Mouse (Mus musculus) forebrain, embryonic 11.5 days (tissue): ENCODE results near the gene Cx3cl1. TPM values are rescaled to one million over a fixed set of nuclear protein-coding genes. Genes with fewer than 3 reads are reported as not detected.

ENCODE experiments used
- ATAC-seq: fragments of 200-750 bp; cut with Nextera tagmentation; replicated peaks from 2 replicates; pipeline ENCODE4 v1.8.0; 2017; ENCODE audit warnings: moderate TSS enrichment; ENCODE audit not compliant: low FRiP score
- DNase-seq: peaks from one replicate; pipeline ENCODE4 v3.0.0-alpha.2; 2017; ENCODE audit warnings: low spot score
- H3K27ac ChIP-seq: fragments of 300-500 bp; sonication (generic); 2 replicates; pipeline ENCODE4 v1.5.1; 2014; ENCODE audit warnings: low read depth, low read length
- H3K27me3 ChIP-seq: fragments of 300-500 bp; sonication (generic); 2 replicates; pipeline ENCODE4 v1.6.1; 2014; ENCODE audit warnings: mild to moderate bottlenecking, low read length, mixed read lengths; ENCODE audit not compliant: control insufficient read depth, insufficient read depth
- H3K36me3 ChIP-seq: fragments of 300-500 bp; sonication (generic); 2 replicates; pipeline ENCODE4 v1.6.1; 2014; ENCODE audit warnings: mild to moderate bottlenecking, low read length, moderate library complexity, mixed read lengths; ENCODE audit not compliant: control insufficient read depth, insufficient read depth
- H3K4me1 ChIP-seq: fragments of 300-500 bp; sonication (generic); replicated peaks from 2 replicates; pipeline ENCODE4 v1.6.1; 2014; ENCODE audit warnings: low read length, mixed read lengths; ENCODE audit not compliant: control insufficient read depth, insufficient read depth
- H3K4me2 ChIP-seq: fragments of 300-500 bp; sonication (generic); 2 replicates; pipeline ENCODE4 v1.6.1; 2014; ENCODE audit warnings: low read depth, mild to moderate bottlenecking, low read length, moderate library complexity, mixed read lengths; ENCODE audit not compliant: severe bottlenecking
- H3K4me3 ChIP-seq: fragments of 300-500 bp; sonication (generic); 2 replicates; pipeline ENCODE4 v1.5.1; 2014; ENCODE audit warnings: low read depth, low read length
- H3K9ac ChIP-seq: fragments of 300-500 bp; sonication (generic); 2 replicates; pipeline ENCODE4 v1.6.1; 2014; ENCODE audit warnings: low read length
- H3K9me3 ChIP-seq: fragments of 300-500 bp; sonication (generic); 2 replicates; pipeline ENCODE4 v1.6.1; 2016; ENCODE audit warnings: low read length, mixed read lengths; ENCODE audit not compliant: control insufficient read depth
- WGBS: fragments of 180-500 bp; shearing (Covaris S2); extraction: QIAGEN DNeasy Blood & Tissue Kit; methylation state at CpG from one replicate; pipeline ENCODE4 v1.1.7; 2014; 5-methylcytosine and 5-hydroxymethylcytosine counted together
- polyA plus RNA-seq: library from polyadenylated mRNA; unstranded; fragments of >200 nt; fragmentation: Nextera tagmentation; extraction: Ambion mirVana; gene quantifications from 2 replicates; pipeline ENCODE4 v1.2.1, GENCODE M21; 2014

Gene Cx3cl1
- polyA plus RNA-seq, 1 experiment from 2014 or later: 9.4 TPM

DNA sequence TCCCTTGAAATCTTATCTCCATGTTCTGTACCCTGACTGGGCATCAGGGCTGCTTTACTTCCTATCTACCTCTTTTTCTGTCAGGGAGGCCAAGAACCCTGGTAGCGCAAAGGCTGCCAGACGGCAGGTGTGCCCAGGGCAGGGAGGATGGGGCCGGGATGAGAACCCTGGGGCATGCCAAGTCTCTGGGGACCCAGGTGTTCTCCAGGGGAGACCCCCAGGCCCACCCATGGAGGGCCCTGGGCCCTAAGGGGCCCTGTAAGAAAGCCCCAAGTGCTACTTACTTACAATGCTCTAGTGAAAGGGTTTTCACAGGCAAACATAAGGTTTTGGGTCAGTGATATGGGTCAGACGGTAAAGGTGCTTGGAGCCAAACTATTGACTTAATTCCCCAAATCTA lies 30.1 kb upstream of the Cx3cl1 start:
- no peak overlapping the region for H3K4me3 ChIP-seq
- no peak overlapping the region for H3K27ac ChIP-seq
- H3K9me3 ChIP-seq: no peaks in the 10 kb centered on the region
- no peaks in the 10 kb centered on the region for H3K27me3 ChIP-seq
- no peaks in the 10 kb centered on the region for H3K4me1 ChIP-seq
- no peak overlapping the region for H3K4me2 ChIP-seq
- H3K36me3 ChIP-seq: no peaks in the 10 kb centered on the region
- no peak overlapping the region for H3K9ac ChIP-seq
- DNase-seq: no peak
- no peak for ATAC-seq
- 93% methylated on average over 4 of the region's 4 CpGs for WGBS

DNA sequence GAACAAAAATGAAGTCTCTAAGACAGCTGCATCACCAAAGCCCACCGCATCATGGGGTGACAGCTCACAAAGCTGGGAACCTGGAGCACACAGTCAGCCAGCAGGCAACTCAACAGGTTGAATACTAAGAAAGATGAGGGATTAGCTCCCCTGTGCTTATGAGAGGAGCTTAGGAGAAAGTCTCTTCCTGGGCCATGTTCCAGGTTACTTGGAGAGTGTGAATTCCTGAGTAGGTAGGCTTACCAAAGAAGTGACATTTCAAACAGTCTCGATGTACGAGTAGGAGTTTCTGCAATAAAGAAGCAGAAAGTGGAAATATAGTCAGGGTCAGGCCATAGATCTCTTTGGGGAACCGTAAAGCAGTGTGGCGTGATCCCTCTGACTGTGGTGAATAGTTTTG lies 27.3 kb upstream of the Cx3cl1 start:
- Histone ChIP-seq H3K4me3 (no peak overlapping the region), H3K4me2 (no peak overlapping the region), H3K27ac (no peak overlapping the region), H3K9ac (no peak overlapping the region), H3K9me3 (no peaks in the 10 kb centered on the region), H3K27me3 (no peaks in the 10 kb centered on the region), H3K36me3 (no peaks in the 10 kb centered on the region), H3K4me1 (no peaks in the 10 kb centered on the region)
- ATAC-seq (no peak), DNase-seq (no peak)
- 93% methylated on average over 5 of the region's 5 CpGs for WGBS

DNA sequence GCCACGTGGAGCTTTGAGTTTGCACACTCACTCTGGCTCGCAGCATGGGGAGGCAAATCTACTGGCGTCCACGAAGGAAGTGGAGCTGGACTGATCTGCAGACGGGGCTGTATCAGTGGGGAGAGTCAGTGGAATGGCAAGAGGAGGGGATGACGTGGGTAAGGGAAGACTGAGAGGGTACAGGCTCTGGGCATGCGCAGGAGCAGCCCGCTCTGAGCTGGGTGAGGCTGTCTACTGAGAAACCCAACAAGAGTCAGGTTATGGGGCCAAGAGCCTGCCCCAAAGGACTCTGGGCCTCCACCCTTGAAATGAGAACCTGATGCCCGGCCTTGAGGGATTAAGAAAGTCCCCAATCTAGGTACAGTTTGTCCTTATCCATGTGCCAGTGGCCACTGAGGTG lies 26.8 kb upstream of the Cx3cl1 start:
- Histone ChIP-seq H3K4me1 (no peaks in the 10 kb centered on the region), H3K4me2 (no peak overlapping the region), H3K4me3 (no peak overlapping the region), H3K9me3 (no peaks in the 10 kb centered on the region), H3K36me3 (no peaks in the 10 kb centered on the region), H3K27me3 (no peaks in the 10 kb centered on the region), H3K9ac (no peak overlapping the region), H3K27ac (no peak overlapping the region)
- DNase-seq (no peak), ATAC-seq (no peak)
- WGBS: 84% methylated on average over 9 of the region's 9 CpGs

DNA sequence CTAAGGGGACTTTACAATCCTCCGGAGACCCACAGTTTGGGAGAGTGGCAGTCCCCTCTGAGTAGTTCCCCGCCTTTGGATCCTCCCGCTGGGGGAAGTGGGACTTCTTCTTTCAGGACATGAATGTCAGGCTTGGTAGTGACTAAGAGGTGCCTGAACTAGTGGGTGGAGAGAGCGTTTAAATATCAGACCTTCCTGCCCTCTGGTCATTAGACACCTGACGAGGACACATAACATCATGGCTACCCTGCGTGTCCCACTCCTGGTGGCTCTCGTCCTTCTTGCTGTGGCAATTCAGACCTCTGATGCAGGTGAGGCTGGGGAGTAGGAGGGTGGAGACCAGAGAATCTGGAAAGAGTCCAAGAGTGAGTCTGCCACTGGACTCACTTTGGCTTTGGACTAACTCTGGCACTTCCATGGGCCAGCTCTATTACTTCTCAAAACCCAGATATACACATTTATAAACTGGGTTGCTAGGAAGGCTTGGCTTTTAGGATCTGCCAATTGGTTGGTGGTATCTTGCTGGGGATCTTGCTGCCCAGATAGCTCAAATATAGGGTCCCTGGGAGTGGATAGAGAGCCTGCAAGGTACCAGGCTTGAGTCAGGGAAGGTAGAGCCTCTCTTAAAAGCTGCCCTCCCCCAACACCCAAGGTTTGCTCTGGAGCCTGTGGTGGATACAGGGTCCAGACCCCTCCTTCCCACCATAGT lies 26.2 kb upstream of the Cx3cl1 start, which contains the start of gene Ccl22:
TSS of gene Ccl22 (plus strand) at position 115 of the 709 bp plus-strand sequence.
- H3K4me2 ChIP-seq: no peak within 1 kb of the TSS

DNA sequence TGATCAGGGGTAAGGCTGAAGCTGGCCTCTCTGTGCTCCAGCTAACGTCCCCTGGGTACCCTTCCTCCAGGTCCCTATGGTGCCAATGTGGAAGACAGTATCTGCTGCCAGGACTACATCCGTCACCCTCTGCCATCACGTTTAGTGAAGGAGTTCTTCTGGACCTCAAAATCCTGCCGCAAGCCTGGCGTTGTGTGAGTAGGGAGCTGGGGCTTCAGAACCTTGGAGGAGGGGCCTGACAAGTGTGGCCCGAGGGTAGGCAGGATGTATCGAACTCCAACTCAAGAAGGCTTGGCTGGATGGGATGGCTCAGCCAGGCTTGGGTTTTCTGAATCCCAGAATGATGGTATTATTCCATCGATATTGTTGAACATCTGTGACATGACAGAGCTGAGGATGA lies 25.0 kb upstream of the Cx3cl1 start:
- no peak overlapping the region for H3K27ac ChIP-seq
- DNase-seq: no peak

More for the DNA sequence above, 26.2 kb upstream of the Cx3cl1 start, which contains the start of gene Ccl22:
- Histone ChIP-seq H3K36me3 (no peaks in the 10 kb centered on the region), H3K9me3 (no peaks in the 10 kb centered on the region), H3K4me1 (no peaks in the 10 kb centered on the region), H3K4me3 (no peak within 1 kb of the TSS), H3K27ac (no peak within 1 kb of the TSS), H3K27me3 (no peaks in the 10 kb centered on the region), H3K9ac (no peak within 1 kb of the TSS)
- DNase-seq (no peak), ATAC-seq (no peak)
- WGBS: 92% methylated on average over 7 of the region's 7 CpGs

DNA sequence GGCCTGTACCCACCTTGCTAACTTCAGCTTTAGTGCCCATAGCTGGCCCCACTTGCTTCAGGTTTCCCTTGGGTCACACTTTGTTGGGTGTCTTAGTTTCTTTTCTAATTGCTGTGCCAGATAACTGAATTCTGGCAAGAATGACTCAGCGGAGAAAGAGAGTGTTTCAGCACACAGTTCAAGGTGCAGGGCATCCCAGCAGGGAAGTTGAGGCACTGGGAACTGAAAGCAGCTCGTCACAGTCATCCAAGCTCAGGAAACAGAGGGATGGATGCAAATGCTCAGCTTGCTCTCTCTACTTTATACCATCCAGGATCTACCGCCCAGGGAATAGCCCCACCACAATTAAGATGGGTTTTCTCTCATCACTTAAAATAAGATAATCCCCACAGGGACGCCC lies 23.4 kb upstream of the Cx3cl1 start:
- ATAC-seq (no peak), DNase-seq (no peak)
- Histone ChIP-seq H3K4me1 (no peaks in the 10 kb centered on the region), H3K27ac (no peak overlapping the region), H3K36me3 (no peaks in the 10 kb centered on the region), H3K9ac (no peak overlapping the region), H3K4me3 (no peak overlapping the region), H3K4me2 (no peak overlapping the region), H3K9me3 (no peaks in the 10 kb centered on the region), H3K27me3 (no peaks in the 10 kb centered on the region)
- 75% methylated on average over 4 of the region's 4 CpGs for WGBS

More for the DNA sequence above, 25.0 kb upstream of the Cx3cl1 start:
- ATAC-seq: no peak
- WGBS: 86% methylated on average over 8 of the region's 8 CpGs
- H3K9ac ChIP-seq: no peak overlapping the region
- H3K9me3 ChIP-seq: no peaks in the 10 kb centered on the region
- no peaks in the 10 kb centered on the region for H3K4me1 ChIP-seq
- H3K4me2 ChIP-seq: no peak overlapping the region
- no peak overlapping the region for H3K4me3 ChIP-seq
- H3K36me3 ChIP-seq: no peaks in the 10 kb centered on the region
- no peaks in the 10 kb centered on the region for H3K27me3 ChIP-seq

DNA sequence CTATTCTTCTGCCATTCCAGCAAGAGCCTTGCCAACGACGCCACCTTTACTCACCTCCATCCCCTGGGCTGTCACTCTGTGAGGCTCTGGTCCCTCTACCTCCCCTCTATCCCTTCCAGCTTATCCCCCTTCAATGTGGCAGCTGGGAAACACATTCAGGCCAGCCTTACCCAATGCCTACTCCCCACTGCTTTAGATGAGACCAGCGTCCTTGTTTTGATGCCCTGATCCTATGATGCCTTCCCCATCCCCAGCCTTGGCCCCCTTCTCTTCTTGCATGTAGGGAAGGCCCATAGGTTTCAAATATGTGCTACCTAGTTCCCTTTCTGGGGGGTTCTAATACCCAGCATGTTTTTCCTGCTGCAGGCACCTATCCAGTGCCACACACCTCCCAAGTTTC lies 21.9 kb upstream of the Cx3cl1 start:
- 77% methylated on average over 3 of the region's 3 CpGs for WGBS

DNA sequence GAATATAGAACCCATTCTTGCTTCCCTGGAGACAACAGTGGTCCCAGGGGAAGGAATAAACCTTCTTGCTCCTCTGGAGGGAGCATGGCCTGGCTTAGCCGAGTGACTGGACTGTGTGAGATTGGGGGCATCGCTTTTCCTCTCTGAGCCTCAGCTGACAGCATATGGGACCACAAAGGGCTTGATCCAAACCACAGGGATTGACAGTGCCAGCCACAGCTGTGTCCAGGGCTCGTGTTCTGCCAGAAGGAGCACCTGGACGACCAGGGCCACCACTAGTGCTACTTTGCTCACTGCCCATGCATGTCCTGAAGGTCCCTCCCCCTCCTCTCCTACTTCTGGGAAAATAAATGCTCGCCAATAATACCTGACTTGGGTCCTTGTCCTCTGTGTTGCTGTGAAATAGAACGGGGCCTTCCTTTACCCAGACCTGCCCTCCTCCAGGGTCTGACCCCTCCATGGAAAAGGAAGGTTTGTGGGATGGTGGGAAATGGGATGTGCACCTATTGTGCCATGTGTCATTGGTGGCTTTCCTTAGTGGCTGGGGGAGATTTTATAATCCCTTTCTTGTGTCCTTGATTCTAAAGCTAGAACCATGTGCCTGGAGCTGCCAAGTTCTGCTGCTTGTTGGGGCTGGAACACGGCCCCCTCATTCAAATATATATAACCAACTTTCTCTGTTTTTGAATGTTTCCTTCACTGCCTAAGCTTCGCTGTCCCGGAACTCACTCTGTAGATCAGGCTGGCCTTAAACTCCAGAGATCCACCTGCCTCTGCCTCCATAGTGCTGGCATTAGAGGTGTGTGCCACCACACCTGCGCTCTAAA lies 20.6 kb upstream of the Cx3cl1 start:
- WGBS: 85% methylated on average over 10 of the region's 10 CpGs
- no peak for ATAC-seq
- Histone ChIP-seq H3K27ac (no peak overlapping the region), H3K4me3 (no peak overlapping the region), H3K27me3 (no peaks in the 10 kb centered on the region), H3K9me3 (no peaks in the 10 kb centered on the region), H3K4me1 (no peaks in the 10 kb centered on the region), H3K36me3 (no peaks in the 10 kb centered on the region), H3K9ac (no peak overlapping the region), H3K4me2 (no peak overlapping the region)
- no peak for DNase-seq

More for the DNA sequence above, 21.9 kb upstream of the Cx3cl1 start:
- no peak for DNase-seq
- no peaks in the 10 kb centered on the region for H3K27me3 ChIP-seq
- no peaks in the 10 kb centered on the region for H3K4me1 ChIP-seq
- no peak overlapping the region for H3K27ac ChIP-seq
- H3K36me3 ChIP-seq: no peaks in the 10 kb centered on the region
- H3K4me2 ChIP-seq: no peak overlapping the region
- no peak overlapping the region for H3K9ac ChIP-seq
- no peak overlapping the region for H3K4me3 ChIP-seq
- H3K9me3 ChIP-seq: no peaks in the 10 kb centered on the region
- no peak for ATAC-seq
